Mouse (Mus musculus) limb, embryonic 10.5 days (tissue): ENCODE measurements at regions not wholly inside any gene's neighbourhood (a gene's known extent, or its start where the extent isn't known, plus 50 kb on each side); places are given as distances from the start of the nearest gene placed in this dataset.
"Not testable (repeated sequence)": the region's sequence is repeated elsewhere in the genome, so short reads cannot be mapped to it uniquely, and the experiment has no call there.

Experiments
- DNase-seq: peaks from one replicate; pipeline ENCODE4 v3.0.0-alpha.2; 2017; ENCODE audit warnings: low spot score
- H3K27ac ChIP-seq: fragments of 300-500 bp; sonication (generic); 2 replicates; pipeline ENCODE4 v1.5.1; 2016; ENCODE audit warnings: mild to moderate bottlenecking
- H3K27me3 ChIP-seq: fragments of 300-500 bp; sonication (generic); 2 replicates; pipeline ENCODE4 v1.6.1; 2016; ENCODE audit warnings: low read depth, mild to moderate bottlenecking; ENCODE audit not compliant: poor library complexity, severe bottlenecking
- H3K36me3 ChIP-seq: fragments of 300-500 bp; sonication (generic); 2 replicates; pipeline ENCODE4 v1.6.1; 2016; ENCODE audit warnings: mild to moderate bottlenecking, moderate library complexity
- H3K4me1 ChIP-seq: fragments of 300-500 bp; sonication (generic); 2 replicates; pipeline ENCODE4 v1.6.1; 2016
- H3K4me3 ChIP-seq: fragments of 300-500 bp; sonication (generic); 2 replicates; pipeline ENCODE4 v1.5.1; 2016; ENCODE audit warnings: mild to moderate bottlenecking, moderate library complexity
- H3K9me3 ChIP-seq: fragments of 300-500 bp; sonication (generic); replicated peaks from 2 replicates; pipeline ENCODE4 v1.6.1; 2016; ENCODE audit warnings: mild to moderate bottlenecking
- WGBS: fragments of 180-500 bp; shearing (Covaris S2); methylation state at CpG from one replicate; pipeline ENCODE4 v1.1.7; 2016; 5-methylcytosine and 5-hydroxymethylcytosine counted together

GRCm38 (mm10) chr17:4024384-4024783, 328.3 kb upstream of the Nox3 start:
- no peaks in the 10 kb centered on the region for H3K27me3 ChIP-seq
- no peaks in the 10 kb centered on the region for H3K36me3 ChIP-seq
- 83% methylated on average over 2 of the region's 2 CpGs for WGBS
- H3K4me1 ChIP-seq = no peaks in the 10 kb centered on the region
- H3K9me3 ChIP-seq = no peaks in the 10 kb centered on the region
- DNase-seq = no peak
- no peak overlapping the region for H3K27ac ChIP-seq
- H3K4me3 ChIP-seq = no peak overlapping the region

- H3K36me3 ChIP-seq = no peaks in the 10 kb centered on the region
- 90% methylated on average over 9 of the region's 9 CpGs for WGBS
Measured at GRCm38 (mm10) chr17:4029202-4029601, 333.1 kb upstream of the Nox3 start.

GRCm38 (mm10) chr17:4034816-4035360, 338.8 kb upstream of the Nox3 start:
- Histone ChIP-seq H3K4me1 (no peaks in the 10 kb centered on the region), H3K27me3 (no peaks in the 10 kb centered on the region), H3K9me3 (no peaks in the 10 kb centered on the region), H3K27ac (no peak overlapping the region), H3K36me3 (no peaks in the 10 kb centered on the region), H3K4me3 (no peak overlapping the region)
- no peak for DNase-seq
- 81% methylated on average over 3 of the region's 3 CpGs for WGBS

More at GRCm38 (mm10) chr17:4029202-4029601, 333.1 kb upstream of the Nox3 start:
- Histone ChIP-seq H3K27ac (no peak overlapping the region), H3K4me3 (no peak overlapping the region), H3K4me1 (no peaks in the 10 kb centered on the region), H3K27me3 (no peaks in the 10 kb centered on the region), H3K9me3 (no peaks in the 10 kb centered on the region)
- no peak for DNase-seq

GRCm38 (mm10) chr17:4040104-4040664, 344.1 kb upstream of the Nox3 start:
- no peaks in the 10 kb centered on the region for H3K4me1 ChIP-seq
- H3K27ac ChIP-seq = no peak overlapping the region
- H3K9me3 ChIP-seq = no peaks in the 10 kb centered on the region
- WGBS = 52% methylated on average over 5 of the region's 5 CpGs
- H3K27me3 ChIP-seq = no peaks in the 10 kb centered on the region
- no peaks in the 10 kb centered on the region for H3K36me3 ChIP-seq
- H3K4me3 ChIP-seq = no peak overlapping the region
- no peak for DNase-seq

DNA sequence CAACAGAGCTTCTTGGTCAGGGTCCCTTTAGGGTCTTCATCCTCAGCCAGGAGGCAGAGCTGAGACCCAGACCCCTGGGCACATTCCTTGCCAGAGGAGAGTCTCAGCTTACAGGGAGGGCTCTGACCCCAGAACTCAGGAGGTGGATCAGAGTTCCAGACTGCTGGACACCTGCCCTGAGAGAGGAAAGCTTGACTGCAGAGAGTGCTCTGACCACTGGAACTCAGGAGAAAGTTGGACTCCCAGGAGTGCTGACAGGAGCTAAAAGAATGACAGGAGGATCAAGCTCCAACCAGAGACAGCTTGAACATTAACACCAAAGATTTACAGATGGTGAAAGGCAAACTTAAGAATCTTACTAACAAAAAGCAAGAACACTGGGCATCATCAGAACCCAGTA, 364.1 kb upstream of the Nox3 start:
- not testable (repeated sequence) for H3K27me3 ChIP-seq, H3K4me3 ChIP-seq, H3K36me3 ChIP-seq, DNase-seq, H3K27ac ChIP-seq, H3K9me3 ChIP-seq, H3K4me1 ChIP-seq

DNA sequence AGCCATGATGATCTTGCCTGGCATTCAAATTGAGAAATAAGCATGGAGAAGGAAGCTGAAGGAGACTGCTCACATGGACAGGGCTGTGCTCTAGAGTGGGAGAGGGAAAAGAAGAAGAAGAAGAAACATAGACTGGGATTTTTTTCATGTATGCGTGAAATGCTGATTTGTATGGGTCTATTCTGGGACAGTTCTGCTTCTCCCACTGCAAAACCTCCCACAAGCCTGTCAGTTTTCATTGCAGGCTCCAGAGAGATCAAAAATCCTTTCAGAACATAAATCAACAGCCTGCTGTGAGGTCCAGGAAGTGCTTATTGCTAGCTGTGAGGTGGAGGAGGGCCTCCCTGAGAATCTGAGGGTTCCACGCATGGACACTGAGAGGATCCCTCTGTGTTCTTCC, 377.3 kb upstream of the Nox3 start:
- DNase-seq = no peak
- H3K27me3 ChIP-seq = no peaks in the 10 kb centered on the region
- 51% methylated on average over 2 of the region's 2 CpGs for WGBS
- H3K36me3 ChIP-seq = no peaks in the 10 kb centered on the region
- H3K4me3 ChIP-seq = no peak overlapping the region
- no peaks in the 10 kb centered on the region for H3K4me1 ChIP-seq
- no peaks in the 10 kb centered on the region for H3K9me3 ChIP-seq
- no peak overlapping the region for H3K27ac ChIP-seq

GRCm38 (mm10) chr17:4080564-4080963, 384.5 kb upstream of the Nox3 start:
- WGBS = 79% methylated on average over 2 of the region's 2 CpGs
- Histone ChIP-seq H3K4me3 (no peak overlapping the region), H3K4me1 (no peaks in the 10 kb centered on the region), H3K27me3 (no peaks in the 10 kb centered on the region), H3K27ac (no peak overlapping the region), H3K9me3 (no peaks in the 10 kb centered on the region), H3K36me3 (no peaks in the 10 kb centered on the region)
- no peak for DNase-seq

DNA sequence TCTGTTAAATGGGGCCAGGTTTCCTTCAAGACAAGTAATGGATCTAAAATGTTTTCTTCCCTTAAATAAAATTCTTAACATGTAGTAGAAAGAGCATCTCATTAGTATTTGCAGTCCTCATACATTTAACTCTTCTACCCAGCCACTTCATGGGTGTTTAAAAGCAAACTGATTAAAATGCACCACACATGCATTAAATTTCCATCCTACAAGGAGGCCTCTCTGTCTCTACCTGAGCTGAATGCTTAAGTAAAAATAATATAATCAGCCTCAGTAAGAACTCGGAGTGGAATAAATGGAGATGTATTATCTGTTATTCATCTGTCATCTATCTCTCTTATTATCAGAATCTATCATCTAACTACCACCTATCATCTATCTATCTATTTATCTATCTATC, 398.6 kb upstream of the Nox3 start:
- H3K9me3 ChIP-seq = no peaks in the 10 kb centered on the region
- DNase-seq = no peak
- no peaks in the 10 kb centered on the region for H3K36me3 ChIP-seq
- no peaks in the 10 kb centered on the region for H3K27me3 ChIP-seq
- WGBS = 88% methylated on average over 1 of the region's 1 CpGs
- no peak overlapping the region for H3K4me3 ChIP-seq
- H3K27ac ChIP-seq = no peak overlapping the region
- no peaks in the 10 kb centered on the region for H3K4me1 ChIP-seq

DNA sequence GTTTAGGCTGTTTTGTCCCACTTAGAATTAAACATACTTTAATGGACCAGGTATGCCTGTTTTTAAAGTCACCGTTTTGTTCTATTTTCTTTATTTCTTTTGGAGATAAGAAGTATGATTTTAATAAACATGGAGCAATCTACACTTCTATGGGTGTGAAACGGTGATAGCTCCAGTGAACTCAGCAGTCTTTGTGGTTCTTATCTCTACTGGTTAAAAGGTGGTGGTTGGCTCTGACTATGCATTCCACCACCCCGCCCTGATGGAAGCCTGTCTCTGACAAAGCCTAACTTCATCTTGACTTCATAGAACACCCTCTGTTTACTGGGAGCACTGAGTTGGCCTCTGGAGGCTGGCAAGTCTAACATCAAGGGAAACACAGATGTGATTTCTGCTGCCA, 407.3 kb upstream of the Nox3 start:
- no peaks in the 10 kb centered on the region for H3K4me1 ChIP-seq
- WGBS = 94% methylated on average over 3 of the region's 3 CpGs

GRCm38 (mm10) chr17:4109263-4109662, 413.2 kb upstream of the Nox3 start:
- Histone ChIP-seq H3K27ac (no peak overlapping the region), H3K9me3 (no peaks in the 10 kb centered on the region), H3K4me1 (no peaks in the 10 kb centered on the region), H3K27me3 (no peaks in the 10 kb centered on the region), H3K4me3 (no peak overlapping the region), H3K36me3 (no peaks in the 10 kb centered on the region)
- no peak for DNase-seq
- 51% methylated on average over 3 of the region's 3 CpGs for WGBS

More for the DNA sequence above, 407.3 kb upstream of the Nox3 start:
- DNase-seq = no peak
- Histone ChIP-seq H3K9me3 (no peaks in the 10 kb centered on the region), H3K4me3 (no peak overlapping the region), H3K27me3 (no peaks in the 10 kb centered on the region), H3K27ac (no peak overlapping the region), H3K36me3 (no peaks in the 10 kb centered on the region)

DNA sequence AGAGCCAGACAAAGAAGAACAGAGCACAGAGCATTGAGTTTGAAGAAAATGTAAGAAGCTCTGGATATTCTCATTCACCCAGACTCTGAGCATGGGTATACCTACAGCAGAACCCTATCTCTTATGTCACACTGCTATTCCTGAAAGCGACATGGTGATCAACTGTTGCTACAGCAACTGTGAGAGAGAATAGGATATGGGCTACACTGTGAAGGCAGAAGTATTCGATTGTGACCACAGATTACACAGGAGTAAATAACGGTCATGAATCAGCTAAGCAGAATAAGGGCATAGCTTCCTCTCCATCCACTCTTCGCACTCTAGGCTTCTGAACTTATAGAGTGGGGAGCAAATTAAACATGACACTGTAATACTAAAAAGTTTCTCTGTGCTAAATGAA, 417.0 kb upstream of the Nox3 start:
- DNase-seq = no peak
- Histone ChIP-seq H3K27me3 (no peaks in the 10 kb centered on the region), H3K9me3 (no peaks in the 10 kb centered on the region), H3K36me3 (no peaks in the 10 kb centered on the region), H3K4me3 (no peak overlapping the region), H3K27ac (no peak overlapping the region), H3K4me1 (no peaks in the 10 kb centered on the region)
- WGBS = 91% methylated on average over 4 of the region's 4 CpGs

DNA sequence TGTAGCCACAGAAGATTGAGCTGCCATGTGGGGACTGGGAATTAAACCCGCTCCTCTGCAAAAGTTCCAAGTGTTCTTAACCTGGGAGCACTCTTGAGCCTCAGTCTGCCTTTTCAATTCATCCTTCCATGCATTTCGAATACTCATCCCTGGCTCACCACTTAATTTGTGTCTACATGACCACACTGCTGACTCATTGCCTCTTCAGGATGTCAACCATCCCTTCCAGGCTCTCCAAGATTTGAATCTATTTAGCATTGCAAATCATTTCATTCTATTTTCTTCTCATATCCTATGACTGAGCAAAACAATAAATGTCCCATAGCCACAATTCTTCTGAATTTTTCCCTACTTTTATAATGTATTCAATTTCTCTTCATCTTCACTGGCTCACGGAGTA, 420.4 kb upstream of the Nox3 start:
- H3K27ac ChIP-seq = no peak overlapping the region
- no peak overlapping the region for H3K4me3 ChIP-seq
- no peaks in the 10 kb centered on the region for H3K36me3 ChIP-seq
- 88% methylated on average over 3 of the region's 3 CpGs for WGBS
- no peaks in the 10 kb centered on the region for H3K4me1 ChIP-seq
- H3K27me3 ChIP-seq = no peaks in the 10 kb centered on the region
- H3K9me3 ChIP-seq = no peaks in the 10 kb centered on the region
- no peak for DNase-seq

- H3K4me3 ChIP-seq = no peak overlapping the region
- H3K27ac ChIP-seq = no peak overlapping the region
- 0 out of 2 replicates have a peak, but pooled peaks cover 3% of the 10 kb centered on the region for H3K4me1 ChIP-seq
- 86% methylated on average over 3 of the region's 3 CpGs for WGBS
- no peaks in the 10 kb centered on the region for H3K27me3 ChIP-seq
- DNase-seq = no peak
- no peaks in the 10 kb centered on the region for H3K9me3 ChIP-seq
- H3K36me3 ChIP-seq = no peaks in the 10 kb centered on the region
Measured at GRCm38 (mm10) chr17:4133678-4134077, 437.6 kb upstream of the Nox3 start.

GRCm38 (mm10) chr17:4163502-4163901, 467.4 kb upstream of the Nox3 start:
- Histone ChIP-seq H3K4me3 (no peak overlapping the region), H3K9me3 (no peaks in the 10 kb centered on the region), H3K27me3 (no peaks in the 10 kb centered on the region), H3K4me1 (no peaks in the 10 kb centered on the region), H3K27ac (no peak overlapping the region), H3K36me3 (no peaks in the 10 kb centered on the region)
- WGBS = 90% methylated on average over 2 of the region's 2 CpGs
- no peak for DNase-seq
